ENCODE assay signal across 18 mouse cellular contexts in genomic region chr12:65232801-65233200, GRCm38 (mm10). TPM values are rescaled to one million over a fixed set of nuclear protein-coding genes. Genes with fewer than 3 reads are reported as not detected.
DNase-seq lines count a peak whose midpoint lies in the region; ATAC-seq and TF ChIP-seq lines count a peak whose summit lies in the region.
"Not testable (repeated sequence)": the region's sequence is repeated elsewhere in the genome, so short reads cannot be mapped to it uniquely, and the experiment has no call there.
"Had no signal": no experiment of that assay in that cellular context is flagged by ENCODE, and none has a peak within 500 bp of the region (broad histone marks: within the 10 kb centered on the region; RNA-seq: fewer than 3 reads in every experiment).

No protein-coding gene starts in this region.

- not testable (repeated sequence) for H3K4me3 ChIP-seq in ES-E14 (ENCODE audit: insufficient read depth in 1 of 2, low read depth in 1 of 2, low read length in 2 of 2, poor library complexity in 1 of 2, severe bottlenecking in 1 of 2); intestine, postnatal 0 days (ENCODE audit: low read depth, low read length)

- H3K9me3 ChIP-seq in ES-E14 (ENCODE audit: control insufficient read depth, insufficient read depth, low read depth, low read length); intestine, postnatal 0 days (ENCODE audit: control insufficient read depth): not testable (repeated sequence)

- not testable (repeated sequence) for H3K9ac ChIP-seq in ES-E14 (ENCODE audit: insufficient read depth, low read depth, low read length, poor library complexity, severe bottlenecking); intestine, postnatal 0 days (ENCODE audit: low read depth, low read length)

- peak; percentile 69 for DNase-seq in ES-CJ7 (ENCODE audit: low read depth, low spot score)
- DNase-seq in ES-E14 (ENCODE audit: low read depth, low spot score) = not testable (repeated sequence)
- peak; percentile 87 for DNase-seq in R1 (ENCODE audit: low read depth, low spot score)
- DNase-seq in ZHBTc4 (ENCODE audit: low read depth, low spot score) = peak; percentile 75

- H3K4me1 ChIP-seq in ES-E14 (ENCODE audit: control insufficient read depth in 2 of 2, insufficient read depth in 2 of 2, low read length in 2 of 2, poor library complexity in 1 of 2); intestine, postnatal 0 days (replicated peaks; ENCODE audit: control insufficient read depth, insufficient read depth, low read length): not testable (repeated sequence)

- not testable (repeated sequence) for TF ChIP-seq CTCF in intestine, postnatal 0 days (IDR thresholded peaks at IDR 0.05; ENCODE audit: low read depth)

- 0 out of 2 replicates have a peak overlapping the region, but pooled peaks have one; percentile 40 for H3K27ac ChIP-seq in ES-E14 (ENCODE audit: insufficient read depth, low read depth, low read length, poor library complexity, severe bottlenecking)
- H3K27ac ChIP-seq in intestine, postnatal 0 days (ENCODE audit: low read depth, low read length) = not testable (repeated sequence)

- in situ Hi-C loops in ES-E14 (cut with MboI; ENCODE audit: low sequenced_read_pairs in 2 of 2, unreplicated experiment in 2 of 2) = not testable (repeated sequence)

- ATAC-seq in intestine, postnatal 0 days = 0 out of 2 replicates have a peak, but pooled peaks have one; percentile 25

- not testable (repeated sequence) for H3K27me3 ChIP-seq in intestine, postnatal 0 days (replicated peaks; ENCODE audit: control insufficient read depth, insufficient read depth, low read length)

- H3K36me3 ChIP-seq in ES-E14 (ENCODE audit: control insufficient read depth, insufficient read depth, low read length, poor library complexity, severe bottlenecking); intestine, postnatal 0 days (ENCODE audit: control insufficient read depth, insufficient read depth): not testable (repeated sequence)

- WGBS in intestine, postnatal 0 days = 70% methylated on average over 2 of the region's 2 CpGs

- not testable (repeated sequence) for H3K4me2 ChIP-seq in intestine, postnatal 0 days (replicated peaks; ENCODE audit: low read depth)

RNA-seq across cellular contexts. Expression of gene Wdr20rt, which starts 7.5 kb away (rescaled TPM):
- 2.4 and 2.5 TPM in 2 replicates for total RNA-seq in ES-E14 (2012; rRNA removed)
- polyA plus RNA-seq in intestine, postnatal 0 days (2015; fragmentation: Nextera tagmentation; extraction: Ambion mirVana) = not detected in 2 replicates
- total RNA-seq: adrenal gland, adult 2 months; adrenal gland, postnatal 10 days; adrenal gland, postnatal 14 days; adrenal gland, postnatal 25 days; adrenal gland, postnatal 36 days; CH12.LX; MEL had no signal
- polyA plus RNA-seq: activated CD4-positive, CD25-positive, alpha-beta regulatory T cell, adult 4 months; adrenal gland, adult 2 months; brain, embryonic 14.5 days; C2C12; CD4-positive, CD25-positive, alpha-beta regulatory T cell, adult 4 months; cerebellum, adult 2 months; G1E had no signal
